Mouse (Mus musculus) monocyte, adult 5-6 weeks (primary cell): ENCODE data around the gene Med12. TPM values are rescaled to one million over a fixed set of nuclear protein-coding genes. Genes with fewer than 3 reads are reported as not detected.

Experiments
- ATAC-seq: fragments of 153-309, 156-312 bp; replicated peaks from 2 replicates; pipeline ENCODE4 v1.8.0; 2017; ENCODE audit warnings: mild to moderate bottlenecking; ENCODE audit not compliant: low TSS enrichment, insufficient number of reproducible peaks, severe bottlenecking, poor library complexity, low FRiP score
- total RNA-seq: library from RNA; stranded (forward); fragments of 200-1000, 200-491, 200-594 nt; gene quantifications from 3 replicates; pipeline ENCODE4 v1.2.3, GENCODE M21; 2017

Med12 gene
- total RNA-seq, 1 experiment from 2014 or later = 42.5 TPM

- ATAC-seq = no peak
Observed at GRCm38 (mm10) chrX:101346475-101346874, 72.6 kb downstream of the Med12 start.

Other genes starting within 250 kb of the Med12 start
- 0.21 TPM in 1 of 3 replicates, not detected in the others for gene Tex11, start 214.4 kb upstream of the Med12 start, total RNA-seq
- not detected in 3 replicates for gene Slc7a3, start 188.0 kb upstream of the Med12 start, total RNA-seq
- 47.5 to 52.9 TPM (median 49.3 TPM) in 3 replicates for gene Snx12, start 51.5 kb upstream of the Med12 start, total RNA-seq
- gene Foxo4, start 19.5 kb upstream of the Med12 start, total RNA-seq = 14.0 to 20.8 TPM (median 14.5 TPM) in 3 replicates
- 10.8 to 15.8 TPM (median 13.4 TPM) in 3 replicates for gene Gm614, start 10.0 kb upstream of the Med12 start, total RNA-seq
- gene Il2rg, start 5.8 kb upstream of the Med12 start, total RNA-seq = 206 to 400 TPM (median 270 TPM) in 3 replicates
- not detected in 3 replicates for gene Gm20489, start 5.0 kb upstream of the Med12 start, total RNA-seq
- 1.2 TPM in 1 of 3 replicates, not detected in the others for gene Nlgn3, start 25.1 kb downstream of the Med12 start, total RNA-seq
- gene Gjb1, start 102.3 kb downstream of the Med12 start, total RNA-seq = not detected in 3 replicates
- 11.0 to 35.3 TPM (median 11.1 TPM) in 3 replicates for gene Zmym3, start 146.8 kb downstream of the Med12 start, total RNA-seq
- gene Nono, start 155.3 kb downstream of the Med12 start, total RNA-seq = 308 to 348 TPM (median 324 TPM) in 3 replicates
- gene Itgb1bp2, start 175.1 kb downstream of the Med12 start, total RNA-seq = 0.64 to 2.6 TPM in 2 of 3 replicates, not detected in the other